Mouse (Mus musculus) heart, embryonic 14.5 days (tissue): ENCODE data around the gene Mpz. TPM values are rescaled to one million over a fixed set of nuclear protein-coding genes. Genes with fewer than 3 reads are reported as not detected.

ENCODE experiments used
- ATAC-seq: fragments of 200-750 bp; cut with Nextera tagmentation; 2 replicates; pipeline ENCODE4 v1.8.0; 2017; ENCODE audit warnings: low read depth, moderate TSS enrichment; ENCODE audit not compliant: insufficient number of reproducible peaks, insufficient read depth, low FRiP score
- H3K27ac ChIP-seq, 2 experiments: fragments of 200-500 bp in 1 of 2; fragments of 300-500 bp in 1 of 2; sonication (generic) in 1 of 2; replicated peaks in 1 of 2; 2 replicates each; pipeline ENCODE4 v1.5.1; 2012 to 2014; ENCODE audit warnings: low read depth in 2 of 2, low read length in 2 of 2, control low read depth in 1 of 2, mild to moderate bottlenecking in 1 of 2, mixed read lengths in 1 of 2; ENCODE audit not compliant: control insufficient read depth in 1 of 2, insufficient read depth in 1 of 2
- H3K27me3 ChIP-seq: fragments of 300-500 bp; sonication (generic); 2 replicates; pipeline ENCODE4 v1.6.1; 2014; ENCODE audit warnings: mild to moderate bottlenecking, low read length, control low read depth; ENCODE audit not compliant: control insufficient read depth, insufficient read depth
- H3K36me3 ChIP-seq: fragments of 300-500 bp; sonication (generic); 2 replicates; pipeline ENCODE4 v1.6.1; 2014; ENCODE audit warnings: mild to moderate bottlenecking, control low read depth, low read length, mixed read lengths; ENCODE audit not compliant: control insufficient read depth, insufficient read depth
- H3K4me1 ChIP-seq, 2 experiments: fragments of 200-500 bp in 1 of 2; fragments of 300-500 bp in 1 of 2; sonication (generic) in 1 of 2; 2 replicates each; pipeline ENCODE4 v1.6.1; 2012 to 2014; ENCODE audit warnings: low read length in 2 of 2, control low read depth in 1 of 2, mixed read lengths in 1 of 2; ENCODE audit not compliant: control insufficient read depth in 2 of 2, insufficient read depth in 2 of 2
- H3K4me2 ChIP-seq: fragments of 300-500 bp; sonication (generic); 2 replicates; pipeline ENCODE4 v1.6.1; 2014; ENCODE audit warnings: mild to moderate bottlenecking, low read length
- H3K4me3 ChIP-seq, 2 experiments: fragments of 200-500 bp in 1 of 2; fragments of 300-500 bp in 1 of 2; sonication (generic) in 1 of 2; 2 replicates each; pipeline ENCODE4 v1.5.1; 2012 to 2014; ENCODE audit warnings: low read length in 2 of 2, mild to moderate bottlenecking in 2 of 2, control low read depth in 1 of 2, low read depth in 1 of 2, moderate library complexity in 1 of 2; ENCODE audit not compliant: control insufficient read depth in 1 of 2, insufficient read depth in 1 of 2
- H3K9ac ChIP-seq: fragments of 300-500 bp; sonication (generic); 2 replicates; pipeline ENCODE4 v1.6.1; 2014; ENCODE audit warnings: mild to moderate bottlenecking, low read length
- H3K9me3 ChIP-seq: fragments of 300-500 bp; sonication (generic); 2 replicates; pipeline ENCODE4 v1.6.1; 2016; ENCODE audit warnings: low read length, control low read depth; ENCODE audit not compliant: control insufficient read depth
- WGBS: fragments of 180-500 bp; shearing (Covaris S2); extraction: QIAGEN DNeasy Blood & Tissue Kit; methylation state at CpG from one replicate; pipeline ENCODE4 v1.1.7; 2014; 5-methylcytosine and 5-hydroxymethylcytosine counted together
- polyA plus RNA-seq: library from polyadenylated mRNA; unstranded; fragments of >200 nt; fragmentation: Nextera tagmentation; extraction: Ambion mirVana; gene quantifications from 2 replicates; pipeline ENCODE4 v1.2.1, GENCODE M21; 2014

The Mpz gene
- polyA plus RNA-seq, 1 experiment from 2014 or later, result not detected

- no peaks in the 10 kb centered on the region for H3K9me3 ChIP-seq
- H3K27me3 ChIP-seq, result no peaks in the 10 kb centered on the region
- no peak overlapping the region for H3K4me2 ChIP-seq
- WGBS, result 73% methylated on average over 13 of the region's 13 CpGs
- no peak for ATAC-seq
- H3K9ac ChIP-seq, result no peak overlapping the region
- H3K27ac ChIP-seq, result peak overlapping the region; percentile 3 to 90; a peak in 2 of 4 replicates
- peaks cover 42 to 52% of the 10 kb centered on the region in 2 experiments for H3K4me1 ChIP-seq
- no peaks in the 10 kb centered on the region for H3K36me3 ChIP-seq
- H3K4me3 ChIP-seq, result no peak overlapping the region
Measured at GRCm38 (mm10) chr1:171187851-171188700, 37.6 kb downstream of the Mpz start.

- H3K27me3 ChIP-seq, result peaks cover 7% of the 10 kb centered on the region; the same call in 1 of the 2 replicates
- H3K4me2 ChIP-seq, result peak overlapping the region; percentile 37
- 5% methylated on average over 8 of the region's 8 CpGs for WGBS
- no peak overlapping the region for H3K4me3 ChIP-seq
- ATAC-seq, result peak; percentile 37
- H3K4me1 ChIP-seq, result peaks cover 44 to 55% of the 10 kb centered on the region in 2 experiments
- peak overlapping the region; percentile 90 to 92 for H3K27ac ChIP-seq
- no peaks in the 10 kb centered on the region for H3K36me3 ChIP-seq
- H3K9ac ChIP-seq, result peak overlapping the region; percentile 60
- no peaks in the 10 kb centered on the region for H3K9me3 ChIP-seq
Measured at GRCm38 (mm10) chr1:171189046-171189445, 38.5 kb downstream of the Mpz start.

- Histone ChIP-seq H3K4me2 (peak overlapping the region; percentile 37), H3K4me3 (no peak overlapping the region), H3K36me3 (no peaks in the 10 kb centered on the region), H3K4me1 (peaks cover 47 to 56% of the 10 kb centered on the region in 2 experiments), H3K9ac (peak overlapping the region; percentile 60), H3K27me3 (peaks cover 7% of the 10 kb centered on the region; the same call in 1 of the 2 replicates), H3K9me3 (no peaks in the 10 kb centered on the region), H3K27ac (peak overlapping the region; percentile 90 to 92)
- WGBS, result 42% methylated on average over 14 of the region's 14 CpGs
- ATAC-seq, result peak; percentile 80
Measured at GRCm38 (mm10) chr1:171189476-171190114, 39.1 kb downstream of the Mpz start.

GRCm38 (mm10) chr1:171190832-171191231, 40.3 kb downstream of the Mpz start:
- WGBS, result 93% methylated on average over 9 of the region's 9 CpGs
- ATAC-seq, result no peak
- Histone ChIP-seq H3K27me3 (peaks cover 7% of the 10 kb centered on the region; the same call in 1 of the 2 replicates), H3K9ac (no peak overlapping the region), H3K4me3 (no peak overlapping the region), H3K4me1 (peaks cover 45 to 50% of the 10 kb centered on the region in 2 experiments), H3K36me3 (no peaks in the 10 kb centered on the region), H3K9me3 (no peaks in the 10 kb centered on the region), H3K27ac (0 out of 4 replicates have a peak overlapping the region, but pooled peaks of 1 of the 2 experiments have one; percentile 90), H3K4me2 (no peak overlapping the region)

GRCm38 (mm10) chr1:171192283-171192682, 41.8 kb downstream of the Mpz start:
- Histone ChIP-seq H3K27me3 (peaks cover 10% of the 10 kb centered on the region; the same call in 1 of the 2 replicates), H3K9me3 (no peaks in the 10 kb centered on the region), H3K9ac (no peak overlapping the region), H3K27ac (no peak overlapping the region), H3K36me3 (no peaks in the 10 kb centered on the region), H3K4me2 (no peak overlapping the region), H3K4me3 (no peak overlapping the region), H3K4me1 (peaks cover 40 to 41% of the 10 kb centered on the region in 2 experiments)
- WGBS, result 48% methylated on average over 10 of the region's 10 CpGs
- ATAC-seq, result no peak

GRCm38 (mm10) chr1:171193093-171193840, 42.8 kb downstream of the Mpz start:
- no peak for ATAC-seq
- peaks cover 10% of the 10 kb centered on the region; the same call in 1 of the 2 replicates for H3K27me3 ChIP-seq
- H3K36me3 ChIP-seq, result no peaks in the 10 kb centered on the region
- peak overlapping the region; percentile 14 to 15; a peak in 2 of 4 replicates for H3K4me3 ChIP-seq
- WGBS, result 9% methylated on average over 18 of the region's 18 CpGs
- no peaks in the 10 kb centered on the region for H3K9me3 ChIP-seq
- H3K4me1 ChIP-seq, result peaks cover 37 to 41% of the 10 kb centered on the region in 2 experiments
- peak overlapping the region; percentile 97 for H3K4me2 ChIP-seq
- H3K9ac ChIP-seq, result peak overlapping the region; percentile 51; the same call in 1 of the 2 replicates
- no peak overlapping the region for H3K27ac ChIP-seq
